Mouse (Mus musculus) lung, adult 2 months (tissue): Measurements from ENCODE around the gene Peli3.

ENCODE experiments used
- CTCF ChIP-seq: fragments of 200-500 bp; IDR thresholded peaks from 2 replicates; pipeline ENCODE4 v1.5.1; 2011; ENCODE audit warnings: mild to moderate bottlenecking, low read length, control low read depth; ENCODE audit not compliant: insufficient read depth
- POLR2A ChIP-seq: fragments of 200-500 bp; IDR thresholded peaks from 2 replicates; pipeline ENCODE4 v1.6.1; 2011; ENCODE audit warnings: low read depth, mild to moderate bottlenecking, control low read depth, low read length, borderline replicate concordance; ENCODE audit errors: extremely low read depth

DNA sequence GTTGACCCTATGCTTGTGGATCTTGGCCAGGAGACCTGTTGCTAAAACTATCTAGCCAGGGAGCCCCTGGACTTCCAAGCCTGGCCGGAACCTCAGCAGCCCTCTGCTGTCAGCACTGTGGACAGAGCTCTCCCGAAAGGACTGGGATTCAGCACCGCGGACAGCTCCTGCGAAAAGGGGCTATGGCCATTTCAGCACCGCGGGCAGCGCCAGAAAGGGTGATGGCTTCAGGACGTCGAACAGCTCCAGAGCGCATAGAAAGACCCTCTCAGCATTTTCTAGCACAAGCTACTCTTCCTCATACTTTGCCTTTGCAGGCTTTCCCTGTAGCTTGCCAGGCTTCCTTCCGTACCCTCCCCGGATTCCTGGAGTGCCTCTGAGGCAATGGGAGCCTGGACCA, 46.1 kb upstream of the Peli3 start:
- TF ChIP-seq CTCF (peak; percentile 26; the same call in 1 of the 2 replicates), POLR2A (no peak)
